Mouse (Mus musculus) heart, embryonic 10.5 days (tissue): ENCODE measurements around the gene Ahr. TPM values are rescaled to one million over a fixed set of nuclear protein-coding genes. Genes with fewer than 3 reads are reported as not detected.

Source experiments
- DNase-seq: peaks from one replicate; pipeline ENCODE4 v3.0.0-alpha.2; 2017; ENCODE audit warnings: low spot score
- H3K27ac ChIP-seq: fragments of 300-500 bp; sonication (generic); 2 replicates; pipeline ENCODE4 v1.5.1; 2016; ENCODE audit warnings: mild to moderate bottlenecking
- H3K27me3 ChIP-seq: fragments of 300-500 bp; sonication (generic); 2 replicates; pipeline ENCODE4 v1.6.1; 2016; ENCODE audit warnings: mild to moderate bottlenecking; ENCODE audit not compliant: poor library complexity, insufficient read depth, severe bottlenecking
- H3K36me3 ChIP-seq: fragments of 300-500 bp; sonication (generic); 2 replicates; pipeline ENCODE4 v1.6.1; 2016; ENCODE audit warnings: mild to moderate bottlenecking, moderate library complexity
- H3K4me1 ChIP-seq: fragments of 300-500 bp; sonication (generic); 2 replicates; pipeline ENCODE4 v1.6.1; 2016; ENCODE audit warnings: mild to moderate bottlenecking
- H3K4me3 ChIP-seq: fragments of 300-500 bp; sonication (generic); 2 replicates; pipeline ENCODE4 v1.5.1; 2016; ENCODE audit warnings: mild to moderate bottlenecking, moderate library complexity
- H3K9me3 ChIP-seq: fragments of 300-500 bp; sonication (generic); 2 replicates; pipeline ENCODE4 v1.6.1; 2016; ENCODE audit warnings: mild to moderate bottlenecking, moderate library complexity
- WGBS: fragments of 180-500 bp; shearing (Covaris S2); methylation state at CpG from one replicate; pipeline ENCODE4 v1.1.7; 2016; 5-methylcytosine and 5-hydroxymethylcytosine counted together
- polyA plus RNA-seq: library from polyadenylated mRNA; unstranded; fragments of >200 nt; fragmentation: Nextera tagmentation; extraction: Ambion mirVana; gene quantifications from 2 replicates; pipeline ENCODE4 v1.2.1, GENCODE M21; 2016

The Ahr gene
- polyA plus RNA-seq, 1 experiment from 2014 or later = 2.2 TPM

DNA sequence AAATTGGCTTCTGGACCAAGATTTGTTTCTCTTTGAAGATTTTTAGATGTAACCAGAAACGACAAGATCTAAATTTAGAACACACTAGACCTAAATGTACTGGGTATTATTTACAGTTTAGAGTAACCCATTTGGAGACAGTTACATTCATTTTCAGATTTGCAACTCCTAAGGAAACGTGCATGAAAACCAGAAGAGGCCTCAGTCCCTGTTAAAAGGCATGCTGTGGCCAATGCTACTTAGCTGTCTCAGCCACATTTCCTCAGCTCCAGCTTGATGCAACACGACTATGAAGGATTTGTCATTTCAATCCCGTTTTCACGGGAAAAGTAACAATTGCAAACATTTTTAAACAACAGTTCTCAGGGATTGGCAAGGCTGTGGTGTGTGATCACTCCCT is 55.9 kb downstream of the Ahr start:
- no peak overlapping the region for H3K4me3 ChIP-seq
- no peak overlapping the region for H3K27ac ChIP-seq
- H3K36me3 ChIP-seq = no peaks in the 10 kb centered on the region
- WGBS = 83% methylated on average over 5 of the region's 5 CpGs
- no peak for DNase-seq
- no peaks in the 10 kb centered on the region for H3K27me3 ChIP-seq
- no peaks in the 10 kb centered on the region for H3K9me3 ChIP-seq
- no peaks in the 10 kb centered on the region for H3K4me1 ChIP-seq

GRCm38 (mm10) chr12:35463457-35463856 is 71.4 kb downstream of the Ahr start:
- no peak overlapping the region for H3K4me3 ChIP-seq
- 54% methylated on average over 1 of the region's 1 CpGs for WGBS
- no peak overlapping the region for H3K27ac ChIP-seq
- no peaks in the 10 kb centered on the region for H3K4me1 ChIP-seq
- H3K36me3 ChIP-seq = no peaks in the 10 kb centered on the region
- no peak for DNase-seq
- no peaks in the 10 kb centered on the region for H3K9me3 ChIP-seq
- H3K27me3 ChIP-seq = no peaks in the 10 kb centered on the region

GRCm38 (mm10) chr12:35462667-35463066 is 72.2 kb downstream of the Ahr start:
- Histone ChIP-seq H3K27ac (no peak overlapping the region), H3K4me1 (no peaks in the 10 kb centered on the region), H3K27me3 (no peaks in the 10 kb centered on the region), H3K4me3 (no peak overlapping the region), H3K36me3 (no peaks in the 10 kb centered on the region), H3K9me3 (no peaks in the 10 kb centered on the region)
- 88% methylated on average over 6 of the region's 6 CpGs for WGBS
- DNase-seq = no peak

- Histone ChIP-seq H3K27ac (no peak overlapping the region), H3K9me3 (no peaks in the 10 kb centered on the region), H3K4me3 (no peak overlapping the region), H3K36me3 (no peaks in the 10 kb centered on the region), H3K27me3 (no peaks in the 10 kb centered on the region), H3K4me1 (no peaks in the 10 kb centered on the region)
- DNase-seq = no peak
- WGBS = 75% methylated on average over 3 of the region's 3 CpGs
These were observed 75.2 kb downstream of the Ahr start for GRCm38 (mm10) chr12:35459662-35460061.
